Mouse (Mus musculus) cerebellum, adult 18-20 months (tissue): ENCODE results near the gene Mapkapk5.
"Not testable (repeated sequence)": the region's sequence is repeated elsewhere in the genome, so short reads cannot be mapped to it uniquely, and the experiment has no call there.

Source experiments
- DNase-seq, 2 experiments: peaks; one replicate each; pipeline ENCODE4 v3.0.0; 2021

The Mapkapk5 gene

GRCm38 (mm10) chr5:121562436-121562835, 16.7 kb upstream of the Mapkapk5 start:
- no peak for DNase-seq

DNA sequence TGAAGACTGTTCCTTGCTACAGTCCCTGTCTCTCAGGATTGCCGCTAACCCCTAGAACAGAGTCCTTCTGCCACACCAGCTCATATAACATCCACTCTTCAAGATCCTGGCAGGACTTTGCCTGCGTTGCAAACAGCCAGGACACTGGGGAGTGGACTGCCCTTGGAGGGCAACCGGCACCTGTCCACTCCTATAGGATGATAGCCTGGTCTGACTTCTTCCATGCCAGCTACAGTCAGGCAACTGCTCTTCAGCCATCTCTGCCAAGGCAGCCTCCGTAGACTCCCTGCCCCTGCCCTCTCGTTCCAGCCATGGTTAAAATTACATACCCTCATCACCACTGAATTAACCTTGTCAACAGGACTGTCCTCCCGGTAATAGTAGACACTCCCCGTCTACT, 3.5 kb upstream of the Mapkapk5 start:
- DNase-seq, result no peak

DNA sequence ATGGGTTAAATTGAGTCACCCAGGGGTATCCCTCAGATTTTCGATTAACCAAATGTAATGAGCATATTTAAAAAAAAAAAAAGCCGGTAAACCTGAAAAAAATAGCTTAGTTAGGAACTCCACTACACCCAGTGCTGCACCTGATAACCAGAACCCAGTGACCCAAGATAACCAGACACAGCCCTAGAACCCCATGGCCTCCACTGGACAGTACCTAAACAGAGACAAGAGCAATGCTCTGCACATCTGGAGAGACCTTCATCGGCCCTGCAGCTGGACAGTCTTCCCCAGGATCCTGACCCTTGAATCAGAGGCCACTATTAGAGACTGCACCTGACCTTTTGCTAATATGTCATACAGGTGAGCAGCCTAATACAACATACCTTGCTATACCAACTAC, 1.4 kb upstream of the Mapkapk5 start:
- DNase-seq, result no peak

- DNase-seq, result peak; percentile 16 to 38
Observed at GRCm38 (mm10) chr5:121546530-121546895, 808 bp upstream of the Mapkapk5 start.

DNA sequence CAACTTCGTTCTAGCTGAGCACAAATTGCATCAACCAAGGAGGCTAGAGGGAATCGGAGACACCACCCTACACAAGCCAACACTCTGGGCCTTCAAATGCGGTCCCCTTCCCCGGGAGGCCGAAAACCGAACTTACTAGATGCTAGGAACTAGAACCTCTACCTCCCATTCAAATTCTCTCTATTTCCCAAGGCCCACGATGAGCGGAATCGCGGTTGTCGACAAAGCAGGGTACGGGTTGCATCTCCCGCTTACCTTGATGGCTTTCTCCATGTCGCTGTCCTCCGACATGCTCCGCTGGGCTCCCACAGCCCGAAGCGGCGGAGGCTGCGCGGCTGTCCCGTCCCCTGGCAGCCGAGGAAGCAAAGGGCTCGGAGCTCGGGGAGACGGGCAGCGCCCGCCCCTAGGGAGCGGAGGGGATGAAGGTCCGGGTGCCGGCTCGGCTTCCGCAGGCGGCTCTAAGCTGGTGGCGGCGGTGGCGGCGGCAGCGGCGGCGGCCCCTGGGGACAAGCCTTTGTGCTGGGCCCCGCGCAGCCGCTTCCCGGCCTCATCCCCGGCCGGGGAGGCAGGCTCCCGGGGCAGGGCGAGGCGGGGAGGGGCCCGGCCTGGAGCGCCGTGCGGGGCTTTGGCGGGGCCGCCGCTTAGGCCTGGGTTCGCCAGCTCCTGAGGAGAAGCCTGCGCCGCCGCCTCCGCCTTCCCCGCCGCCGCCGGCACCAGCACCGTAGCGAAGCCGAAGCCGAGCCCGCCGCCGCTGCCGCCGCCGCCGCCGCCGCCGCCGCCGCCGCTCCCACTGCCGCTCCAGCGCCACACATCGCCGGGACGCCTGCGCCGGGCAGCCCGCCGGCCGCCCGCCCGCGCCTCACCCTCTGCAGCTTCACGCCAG, 554 bp downstream of the Mapkapk5 start, which contains the start of the genes Adam1a and Gm42878:
TSS of gene Adam1a (minus strand) at position 573 of the 883 bp plus-strand sequence.
TSS of gene Gm42878 (minus strand) at position 573 of the 883 bp plus-strand sequence.
- peak; percentile 11 to 33 for DNase-seq

DNA sequence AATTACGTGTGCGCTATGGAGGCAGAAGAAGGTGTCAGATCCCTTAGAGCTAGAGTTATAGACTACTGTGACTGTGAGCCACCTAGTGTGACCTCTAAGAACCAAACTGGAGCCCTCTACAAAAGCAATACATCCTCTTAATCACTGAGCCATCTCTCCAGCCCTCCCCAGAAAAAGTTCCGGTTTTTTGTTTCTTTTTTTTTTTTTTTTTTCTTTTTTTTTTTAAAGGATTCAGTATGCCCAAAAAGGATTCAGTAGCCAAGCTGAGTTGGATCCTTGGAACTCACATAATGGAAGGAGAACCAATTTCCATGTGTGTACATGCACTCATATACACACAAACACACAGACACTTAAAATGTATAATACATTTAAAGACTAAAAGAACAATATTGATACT, 2.3 kb downstream of the Mapkapk5 start:
- DNase-seq, result no peak

DNA sequence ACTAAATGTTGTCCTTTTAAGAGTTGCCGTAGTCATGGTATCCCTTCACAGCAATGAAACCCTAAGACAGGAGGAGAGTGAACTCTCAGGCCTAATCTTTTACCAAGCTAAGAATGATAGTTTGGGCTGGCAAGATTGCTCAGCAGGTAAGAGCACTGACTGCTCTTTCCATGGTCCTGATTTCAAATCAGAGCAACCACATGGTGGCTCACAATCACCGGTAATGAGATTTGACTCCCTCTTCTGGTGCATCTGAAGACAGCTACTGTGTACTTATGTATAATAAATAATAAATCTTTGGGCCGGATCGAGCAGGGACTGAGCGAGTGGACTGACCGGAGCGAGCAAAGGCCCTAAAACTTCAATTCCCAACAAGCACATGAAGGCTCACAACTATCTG, 4.5 kb downstream of the Mapkapk5 start:
- DNase-seq, result no peak

- DNase-seq, result no peak
Observed at GRCm38 (mm10) chr5:121540066-121540465, 5.6 kb downstream of the Mapkapk5 start.

- DNase-seq, result no peak
Observed at GRCm38 (mm10) chr5:121537588-121537987, 8.1 kb downstream of the Mapkapk5 start.

GRCm38 (mm10) chr5:121536921-121537555, 8.7 kb downstream of the Mapkapk5 start:
- no peak for DNase-seq

- no peak for DNase-seq
Observed at GRCm38 (mm10) chr5:121535116-121535515, 10.6 kb downstream of the Mapkapk5 start.

- DNase-seq, result no peak
Observed at GRCm38 (mm10) chr5:121534521-121534920, 11.2 kb downstream of the Mapkapk5 start.

DNA sequence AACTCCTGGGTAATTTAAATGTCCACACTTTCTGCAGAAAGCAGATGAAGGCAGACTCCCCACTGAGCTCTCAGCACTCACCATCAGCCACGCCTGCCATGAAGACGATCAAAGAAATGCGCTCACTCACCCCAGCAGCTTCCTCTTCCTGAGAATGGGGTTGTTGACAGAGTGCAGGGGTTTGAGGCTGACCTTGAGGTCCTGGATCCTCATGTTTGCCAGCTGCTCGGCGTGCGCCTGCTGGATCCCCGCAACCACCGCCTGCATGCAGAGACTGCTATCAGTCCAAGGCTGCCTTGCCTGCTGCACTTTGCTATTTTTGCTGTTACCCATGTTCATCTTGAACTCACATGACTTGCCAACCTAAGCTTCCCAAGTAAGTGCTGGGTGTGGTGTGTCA, 18.7 kb downstream of the Mapkapk5 start:
- DNase-seq, result no peak

- no peak for DNase-seq
Observed at GRCm38 (mm10) chr5:121526526-121526925, 19.2 kb downstream of the Mapkapk5 start.

GRCm38 (mm10) chr5:121525774-121526450, 19.8 kb downstream of the Mapkapk5 start:
- DNase-seq, result no peak

- DNase-seq, result not testable (repeated sequence)
Observed at GRCm38 (mm10) chr5:121519758-121520157, 25.9 kb downstream of the Mapkapk5 start.

GRCm38 (mm10) chr5:121518983-121519382, 26.7 kb downstream of the Mapkapk5 start:
- no peak for DNase-seq

- DNase-seq, result no peak
Observed at GRCm38 (mm10) chr5:121510009-121510408, 35.7 kb downstream of the Mapkapk5 start.

GRCm38 (mm10) chr5:121506846-121507245, 38.9 kb downstream of the Mapkapk5 start:
- DNase-seq, result no peak

DNA sequence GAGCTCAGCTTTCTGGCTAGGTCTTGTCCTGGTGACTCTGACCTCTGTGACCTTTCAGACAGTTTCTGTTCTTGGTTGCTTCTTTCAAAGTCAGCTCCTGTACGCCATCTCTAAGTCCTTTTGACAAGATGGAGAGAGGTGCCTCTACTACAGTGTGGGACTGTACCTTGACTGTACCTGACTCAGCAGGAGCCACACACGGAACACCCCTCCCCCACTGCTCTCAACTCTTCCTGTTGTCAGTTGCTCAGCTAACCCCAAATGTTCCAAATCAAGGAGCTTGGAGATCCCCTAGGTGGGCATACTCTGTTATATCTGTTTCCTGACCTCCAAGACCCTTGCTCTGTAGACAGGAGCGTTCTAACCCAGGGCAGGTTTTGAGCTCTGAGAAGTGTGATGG, 42.5 kb downstream of the Mapkapk5 start, which contains the start of gene Adam1b:
TSS of gene Adam1b (minus strand) at position 205 of the 400 bp plus-strand sequence.
- DNase-seq, result no peak

DNA sequence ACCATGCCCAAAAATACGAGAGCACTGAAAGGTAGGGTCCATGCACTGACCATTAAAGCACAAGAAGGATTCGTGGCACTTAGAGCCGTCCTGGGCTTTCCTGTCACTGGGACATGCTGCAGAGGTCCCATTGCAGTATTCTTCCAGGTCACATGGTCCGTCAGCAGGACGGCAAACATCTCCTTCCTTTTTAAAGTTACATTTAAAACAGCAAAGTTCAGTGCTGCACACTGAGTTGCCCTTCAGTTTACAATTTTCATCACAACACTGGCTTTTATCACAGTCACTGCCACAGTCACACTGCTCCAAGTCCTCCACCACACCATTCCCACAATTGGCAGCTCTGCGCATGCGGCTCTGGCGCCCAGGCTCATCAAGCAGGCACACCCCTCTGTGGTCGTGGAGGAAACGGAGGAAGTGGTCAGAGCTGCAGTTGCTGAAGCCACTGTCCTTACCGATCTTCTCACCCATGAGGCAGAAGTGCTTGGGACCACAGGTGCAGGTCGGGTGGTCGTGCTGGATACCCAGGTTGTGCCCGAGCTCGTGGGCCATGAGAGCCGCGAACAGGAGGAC, 44.2 kb downstream of the Mapkapk5 start:
- not testable (repeated sequence) for DNase-seq

DNA sequence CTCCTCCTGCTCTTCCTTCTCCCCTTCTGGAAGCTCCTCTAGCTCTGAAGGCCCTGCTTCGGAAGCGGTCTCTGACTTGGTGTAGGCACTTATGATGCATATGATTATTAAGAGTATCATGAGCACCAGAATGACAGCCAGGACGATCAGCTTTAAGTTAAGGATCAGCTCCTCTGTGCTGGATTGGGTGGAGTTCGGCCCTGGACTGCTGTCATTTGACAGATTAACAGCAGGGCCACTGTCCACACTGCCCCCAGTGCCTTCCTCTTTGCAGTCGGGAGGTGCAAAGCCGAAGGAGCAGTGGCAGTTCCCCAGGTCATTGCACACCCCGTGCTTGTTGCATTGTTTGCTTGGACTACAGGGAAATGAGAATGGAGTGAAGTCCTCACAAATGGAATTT, 45.0 kb downstream of the Mapkapk5 start:
- DNase-seq, result no peak

DNA sequence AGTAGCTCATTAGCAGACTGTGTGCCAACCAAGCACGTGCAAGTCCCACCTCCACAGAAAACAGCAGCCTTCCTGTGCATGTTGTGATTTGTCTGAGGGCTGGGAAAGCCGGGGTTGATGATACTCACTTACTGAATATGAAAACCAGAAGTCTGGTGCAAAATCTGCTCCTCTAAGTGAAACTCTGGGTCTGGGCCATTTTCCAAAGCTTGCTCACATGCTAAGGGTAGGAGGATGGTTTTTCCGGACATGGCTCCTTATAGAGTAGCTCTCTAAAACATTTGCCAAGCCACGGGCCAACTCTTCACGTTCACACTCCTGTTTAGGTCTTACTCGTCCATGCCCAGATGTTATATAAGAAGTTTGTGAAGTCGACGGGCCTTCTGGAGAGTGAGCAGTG, 52.4 kb downstream of the Mapkapk5 start:
- no peak for DNase-seq
